Mouse (Mus musculus): ENCODE data around the gene Usp36. TPM values are rescaled to one million over a fixed set of nuclear protein-coding genes. Genes with fewer than 3 reads are reported as not detected.

Usp36 gene
- polyA plus RNA-seq, 1 experiment from 2014 or later, result 19.4 TPM

DNA sequence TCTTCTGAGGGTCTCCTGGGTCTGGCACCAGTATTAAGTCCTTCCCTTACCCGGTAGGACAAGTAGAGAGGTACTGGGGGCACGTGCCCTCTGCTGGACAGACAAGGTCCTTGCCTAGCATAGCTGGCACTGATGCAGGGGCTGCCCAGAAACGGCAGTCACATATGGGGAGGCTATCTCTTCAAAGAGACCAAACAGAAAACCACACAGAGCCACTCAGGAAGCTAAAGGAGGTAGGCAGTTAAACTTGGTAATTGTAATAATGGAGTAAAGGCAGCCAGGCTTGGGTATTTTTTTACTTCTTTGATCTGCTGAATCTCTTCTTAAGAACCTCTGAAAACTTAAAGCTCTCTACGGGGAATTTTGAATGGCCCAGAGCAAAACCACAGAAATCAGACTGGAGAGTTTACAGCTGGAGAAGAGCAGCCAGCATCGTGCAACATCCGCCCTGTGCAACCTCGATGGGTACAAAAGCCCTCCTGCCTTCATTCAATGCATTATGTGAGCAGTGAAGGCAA is 57.7 kb downstream of the Usp36 start:
- no peak for ATAC-seq (ENCODE audit: borderline replicate concordance, extremely low read depth, low FRiP score, low TSS enrichment)
- 42% methylated on average over 7 of the region's 7 CpGs for WGBS

DNA sequence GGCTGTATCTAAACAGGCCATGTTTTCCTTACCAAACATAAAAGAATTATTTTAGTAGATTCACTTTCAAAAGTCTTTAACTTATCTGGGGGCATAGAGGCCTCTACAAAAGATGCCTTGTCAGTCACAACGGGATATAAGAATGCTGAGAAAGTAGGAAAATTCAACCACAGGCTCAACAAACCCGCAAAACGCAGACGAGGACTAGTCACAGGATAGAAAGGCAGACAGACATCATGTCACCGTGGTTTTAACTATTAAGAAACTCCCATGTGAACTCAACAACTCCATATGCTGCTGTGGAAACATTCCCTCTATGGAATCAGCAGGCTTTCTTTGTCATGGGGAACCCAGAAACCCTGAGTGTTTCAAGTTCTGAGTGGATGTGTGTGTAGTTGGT is 60.1 kb downstream of the Usp36 start:
- no peaks in the 10 kb centered on the region for H3K27me3 ChIP-seq
- no peak overlapping the region for H3K27ac ChIP-seq
- no peaks in the 10 kb centered on the region for H3K9me3 ChIP-seq
- peaks cover 15% of the 10 kb centered on the region for H3K4me1 ChIP-seq
- 82% methylated on average over 5 of the region's 5 CpGs for WGBS
- no peak overlapping the region for H3K4me3 ChIP-seq
- no peak overlapping the region for H3K4me2 ChIP-seq
- no peak overlapping the region for H3K9ac ChIP-seq
- ATAC-seq (ENCODE audit: borderline replicate concordance, extremely low read depth, low FRiP score, low TSS enrichment), result no peak
- H3K36me3 ChIP-seq, result no peaks in the 10 kb centered on the region

More for the DNA sequence above, 57.7 kb downstream of the Usp36 start:
- no peaks in the 10 kb centered on the region for H3K9me3 ChIP-seq
- H3K27ac ChIP-seq, result no peak overlapping the region
- no peaks in the 10 kb centered on the region for H3K36me3 ChIP-seq
- H3K4me2 ChIP-seq, result no peak overlapping the region
- H3K4me1 ChIP-seq, result peaks cover 24% of the 10 kb centered on the region
- no peak overlapping the region for H3K4me3 ChIP-seq
- H3K9ac ChIP-seq, result no peak overlapping the region
- H3K27me3 ChIP-seq, result no peaks in the 10 kb centered on the region

GRCm38 (mm10) chr11:118227650-118228049 is 62.4 kb downstream of the Usp36 start:
- Histone ChIP-seq H3K9me3 (no peaks in the 10 kb centered on the region), H3K4me1 (peaks cover 8% of the 10 kb centered on the region), H3K9ac (no peak overlapping the region), H3K36me3 (no peaks in the 10 kb centered on the region), H3K27ac (no peak overlapping the region), H3K4me3 (no peak overlapping the region), H3K27me3 (no peaks in the 10 kb centered on the region), H3K4me2 (no peak overlapping the region)
- 59% methylated on average over 7 of the region's 7 CpGs for WGBS
- ATAC-seq (ENCODE audit: borderline replicate concordance, extremely low read depth, low FRiP score, low TSS enrichment), result no peak

DNA sequence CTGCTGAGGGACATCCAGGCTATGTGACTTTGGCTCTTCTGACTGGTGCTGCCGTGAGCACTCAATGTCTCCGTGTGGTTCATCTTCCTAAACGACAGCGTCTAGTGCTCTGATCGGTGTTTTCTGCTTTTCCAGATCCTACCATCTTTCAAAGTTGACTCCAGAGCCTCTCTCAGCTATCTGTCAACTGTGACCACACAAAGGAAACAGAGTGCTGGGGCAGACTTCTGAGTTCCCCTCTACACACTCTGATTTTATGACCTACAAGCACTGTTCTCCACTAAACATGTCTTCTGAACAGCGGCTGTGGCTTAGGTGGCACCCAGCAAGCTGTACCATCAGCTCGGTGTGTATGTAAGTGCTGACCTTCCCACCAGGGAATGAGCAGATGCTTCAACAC is 63.2 kb downstream of the Usp36 start:
- H3K9ac ChIP-seq, result no peak overlapping the region
- ATAC-seq (ENCODE audit: borderline replicate concordance, extremely low read depth, low FRiP score, low TSS enrichment), result no peak
- H3K4me3 ChIP-seq, result no peak overlapping the region
- WGBS, result 80% methylated on average over 7 of the region's 7 CpGs
- H3K9me3 ChIP-seq, result no peaks in the 10 kb centered on the region
- H3K27me3 ChIP-seq, result no peaks in the 10 kb centered on the region
- H3K27ac ChIP-seq, result no peak overlapping the region
- H3K4me1 ChIP-seq, result peaks cover under 1% of the 10 kb centered on the region; the same call in 1 of the 2 replicates
- no peaks in the 10 kb centered on the region for H3K36me3 ChIP-seq
- no peak overlapping the region for H3K4me2 ChIP-seq

DNA sequence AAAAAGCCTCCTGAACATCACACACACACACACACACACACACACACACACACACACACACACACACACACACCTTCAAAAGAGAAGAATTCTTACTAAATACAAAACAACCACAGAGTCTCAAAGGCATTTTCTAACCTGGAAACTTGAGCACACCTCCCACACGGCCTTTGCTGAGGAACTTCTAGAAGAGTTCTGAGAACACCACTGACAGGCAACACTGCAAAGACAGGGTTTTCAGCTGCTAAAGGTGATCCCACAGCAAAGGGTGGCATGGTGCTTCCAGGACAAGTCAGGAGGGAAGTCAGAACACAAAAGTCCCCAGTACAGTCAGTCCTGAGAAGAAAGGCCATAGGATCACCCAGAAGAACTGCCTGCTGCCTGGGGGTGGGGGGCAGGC is 64.2 kb downstream of the Usp36 start:
- WGBS, result 52% methylated on average over 1 of the region's 1 CpGs
- Histone ChIP-seq H3K27ac (no peak overlapping the region), H3K4me3 (no peak overlapping the region), H3K9ac (no peak overlapping the region), H3K9me3 (no peaks in the 10 kb centered on the region), H3K4me2 (no peak overlapping the region), H3K4me1 (no peaks in the 10 kb centered on the region; the same call in 1 of the 2 replicates), H3K36me3 (no peaks in the 10 kb centered on the region), H3K27me3 (no peaks in the 10 kb centered on the region)
- no peak for ATAC-seq (ENCODE audit: borderline replicate concordance, extremely low read depth, low FRiP score, low TSS enrichment)

DNA sequence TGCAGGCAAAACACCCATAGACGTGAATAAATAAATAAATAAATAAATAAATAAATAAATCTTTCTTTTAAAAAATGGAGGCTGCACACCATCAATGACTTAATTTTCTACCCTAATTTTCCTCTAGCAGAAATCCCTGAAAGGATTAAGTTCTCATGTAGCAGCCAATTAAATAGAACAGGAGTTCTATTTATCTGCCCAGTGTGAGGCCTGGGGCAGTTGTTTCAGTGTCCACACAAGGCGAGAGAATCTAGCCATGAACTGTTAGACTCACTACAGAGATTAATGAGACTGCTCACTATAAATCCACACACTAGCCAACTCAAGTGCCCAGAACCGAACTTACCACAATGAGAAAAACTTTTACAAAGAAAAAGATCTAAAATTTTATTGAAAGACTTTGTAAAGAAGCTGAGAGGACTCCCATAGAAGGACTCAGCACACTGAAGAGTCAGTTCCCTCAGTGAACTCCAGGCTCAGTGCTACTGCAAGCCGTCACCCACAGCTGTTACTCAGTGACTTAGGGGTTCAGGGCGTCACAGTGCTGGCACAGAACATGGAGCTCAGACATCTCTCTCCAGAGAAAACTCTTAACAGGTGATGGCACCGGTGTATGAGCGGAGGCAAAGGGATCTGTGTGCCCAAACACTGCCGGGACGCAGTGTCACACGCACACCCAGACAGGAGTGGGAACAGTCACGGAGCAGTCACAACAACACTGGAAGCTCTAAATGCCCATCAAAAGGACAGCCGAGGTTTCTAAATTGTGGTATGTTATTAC is 64.8 kb downstream of the Usp36 start:
- no peaks in the 10 kb centered on the region for H3K36me3 ChIP-seq
- H3K27ac ChIP-seq, result no peak overlapping the region
- no peak for ATAC-seq (ENCODE audit: borderline replicate concordance, extremely low read depth, low FRiP score, low TSS enrichment)
- no peaks in the 10 kb centered on the region for H3K27me3 ChIP-seq
- no peak overlapping the region for H3K9ac ChIP-seq
- H3K4me1 ChIP-seq, result peaks cover 2% of the 10 kb centered on the region; the same call in 1 of the 2 replicates
- H3K9me3 ChIP-seq, result no peaks in the 10 kb centered on the region
- 78% methylated on average over 12 of the region's 12 CpGs for WGBS
- no peak overlapping the region for H3K4me2 ChIP-seq
- H3K4me3 ChIP-seq, result no peak overlapping the region

DNA sequence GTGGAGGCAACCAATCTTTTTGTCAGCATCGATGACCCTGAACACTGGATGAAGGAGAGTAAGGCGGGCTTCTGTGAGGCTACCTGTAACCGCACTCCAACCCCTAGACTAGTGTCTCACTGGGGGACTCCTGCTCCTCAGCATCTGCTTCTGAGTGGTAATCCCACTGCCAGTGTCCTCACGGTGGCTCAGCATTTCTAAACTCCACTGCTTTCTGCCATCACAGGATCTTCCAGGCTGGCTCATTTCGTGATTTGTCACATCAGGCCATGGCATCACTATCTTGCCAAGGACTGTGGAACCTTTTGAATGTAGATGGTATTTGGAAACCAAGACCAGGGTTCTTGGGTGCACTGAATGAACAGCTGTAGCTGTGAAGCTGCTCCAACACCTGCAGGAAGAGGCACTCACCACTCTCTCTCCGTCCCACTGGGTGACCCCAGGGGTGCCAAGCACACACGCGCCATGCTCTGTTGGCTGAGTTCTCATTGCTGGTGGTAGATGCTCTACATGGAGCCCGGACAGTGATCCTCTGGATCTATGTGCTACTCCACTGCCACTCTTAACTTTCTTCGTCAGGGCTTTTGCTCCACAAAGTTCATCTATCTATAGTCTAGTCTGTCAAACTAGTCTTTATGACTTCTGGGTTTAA is 66.5 kb downstream of the Usp36 start:
- no peaks in the 10 kb centered on the region for H3K36me3 ChIP-seq
- H3K4me3 ChIP-seq, result no peak overlapping the region
- H3K4me2 ChIP-seq, result no peak overlapping the region
- H3K4me1 ChIP-seq, result peaks cover 2% of the 10 kb centered on the region; the same call in 1 of the 2 replicates
- no peak overlapping the region for H3K9ac ChIP-seq
- no peak overlapping the region for H3K27ac ChIP-seq
- no peaks in the 10 kb centered on the region for H3K27me3 ChIP-seq
- WGBS, result 71% methylated on average over 10 of the region's 10 CpGs
- H3K9me3 ChIP-seq, result no peaks in the 10 kb centered on the region
- ATAC-seq (ENCODE audit: borderline replicate concordance, extremely low read depth, low FRiP score, low TSS enrichment), result no peak

GRCm38 (mm10) chr11:118222917-118223316 is 67.1 kb downstream of the Usp36 start:
- Histone ChIP-seq H3K27me3 (no peaks in the 10 kb centered on the region), H3K4me1 (peaks cover 2% of the 10 kb centered on the region; the same call in 1 of the 2 replicates), H3K4me2 (no peak overlapping the region), H3K9me3 (no peaks in the 10 kb centered on the region), H3K27ac (no peak overlapping the region), H3K36me3 (no peaks in the 10 kb centered on the region), H3K9ac (no peak overlapping the region), H3K4me3 (no peak overlapping the region)
- no peak for ATAC-seq (ENCODE audit: borderline replicate concordance, extremely low read depth, low FRiP score, low TSS enrichment)
- WGBS, result 72% methylated on average over 5 of the region's 5 CpGs

- Histone ChIP-seq H3K4me2 (no peak overlapping the region), H3K9me3 (no peaks in the 10 kb centered on the region), H3K36me3 (no peaks in the 10 kb centered on the region), H3K4me1 (peaks cover 2% of the 10 kb centered on the region; the same call in 1 of the 2 replicates), H3K9ac (no peak overlapping the region), H3K27ac (no peak overlapping the region), H3K4me3 (no peak overlapping the region), H3K27me3 (no peaks in the 10 kb centered on the region)
- ATAC-seq (ENCODE audit: borderline replicate concordance, extremely low read depth, low FRiP score, low TSS enrichment), result no peak
- 44% methylated on average over 6 of the region's 6 CpGs for WGBS
These were observed 67.6 kb downstream of the Usp36 start for GRCm38 (mm10) chr11:118222351-118222885.

GRCm38 (mm10) chr11:118220561-118221262 is 69.3 kb downstream of the Usp36 start:
- Histone ChIP-seq H3K4me3 (no peak overlapping the region), H3K27me3 (no peaks in the 10 kb centered on the region), H3K27ac (no peak overlapping the region), H3K9me3 (no peaks in the 10 kb centered on the region), H3K4me1 (peaks cover 2% of the 10 kb centered on the region; the same call in 1 of the 2 replicates), H3K4me2 (no peak overlapping the region), H3K36me3 (no peaks in the 10 kb centered on the region), H3K9ac (no peak overlapping the region)
- 20% methylated on average over 7 of the region's 7 CpGs for WGBS
- ATAC-seq (ENCODE audit: borderline replicate concordance, extremely low read depth, low FRiP score, low TSS enrichment), result no peak

- Histone ChIP-seq H3K4me2 (no peak overlapping the region), H3K4me1 (peaks cover 2% of the 10 kb centered on the region; the same call in 1 of the 2 replicates), H3K27me3 (no peaks in the 10 kb centered on the region), H3K36me3 (no peaks in the 10 kb centered on the region), H3K27ac (no peak overlapping the region), H3K9ac (no peak overlapping the region), H3K9me3 (no peaks in the 10 kb centered on the region), H3K4me3 (no peak overlapping the region)
- ATAC-seq (ENCODE audit: borderline replicate concordance, extremely low read depth, low FRiP score, low TSS enrichment), result no peak
- WGBS, result 91% methylated on average over 4 of the region's 4 CpGs
These were observed 71.0 kb downstream of the Usp36 start for GRCm38 (mm10) chr11:118219066-118219465.

Data from lung, embryonic 15.5 days (tissue).